Comparison of ENCODE assay signal across 8 mouse cellular contexts in the genomic region with DNA sequence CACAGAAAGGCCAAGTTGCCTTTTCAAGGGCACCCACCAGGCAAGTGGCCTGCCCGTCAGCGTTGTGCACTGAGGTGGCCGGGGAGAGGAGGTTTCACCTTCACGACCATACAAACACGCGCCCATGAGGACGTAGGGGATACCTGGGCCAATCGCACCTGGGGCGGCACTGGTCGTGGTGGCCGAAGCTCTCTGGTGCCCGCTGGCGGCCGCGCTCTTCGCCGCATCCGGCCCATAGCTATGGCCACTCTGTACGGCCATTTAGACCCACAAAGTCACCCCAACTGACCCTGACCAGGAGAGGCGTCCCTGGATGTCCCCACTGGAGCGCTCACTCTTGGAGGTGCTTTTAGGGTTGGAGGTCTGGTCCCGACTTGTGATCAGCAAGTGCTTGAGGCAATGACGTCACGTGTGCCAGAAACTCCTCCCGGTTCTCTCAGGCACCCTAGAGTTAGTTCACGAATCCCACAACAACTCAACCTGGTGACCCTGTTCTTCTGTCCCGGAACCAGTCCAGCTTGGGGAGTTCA. TPM values are rescaled to one million over a fixed set of nuclear protein-coding genes. Genes with fewer than 3 reads are reported as not detected.
A peak's percentile ranks its signal among the peaks of the same experiment; 100 is the strongest.
DNase-seq lines count a peak whose midpoint lies in the region; ATAC-seq and TF ChIP-seq lines count a peak whose summit lies in the region.

No protein-coding gene starts in this region.

- H3K4me3 ChIP-seq in embryonic facial prominence, embryonic 14.5 days (ENCODE audit: low read depth, low read length) = peak overlapping the region; percentile 46
- peak overlapping the region; percentile 49 for H3K4me3 ChIP-seq in limb, embryonic 10.5 days

- peak overlapping the region; percentile 95 for H3K4me2 ChIP-seq in embryonic facial prominence, embryonic 14.5 days (ENCODE audit: low read depth, low read length)

- peak; percentile 47 for DNase-seq in brain, embryonic 14.5 days (ENCODE audit: low read depth)
- no peak for DNase-seq in embryonic facial prominence, embryonic 14.5 days (ENCODE audit: low spot score)
- peak; percentile 55 for DNase-seq in heart, adult 8-10 months (ENCODE audit: low spot score)
- DNase-seq in kidney, adult 18-20 months = peak; percentile 86
- peak; percentile 79 for DNase-seq in limb, embryonic 10.5 days (ENCODE audit: low spot score)
- peak; percentile 30 for DNase-seq in mesoderm, embryonic 11.5 days (ENCODE audit: low read depth, low spot score)
- peak; percentile 49 for DNase-seq in right cerebral cortex, postnatal 4 days
- no peak for DNase-seq in adipocyte (ENCODE audit: low spot score)

- under 1% methylated on average over 19 of the region's 27 CpGs for WGBS in embryonic facial prominence, embryonic 14.5 days
- WGBS in limb, embryonic 10.5 days = 2% methylated on average over 27 of the region's 27 CpGs

- peak; percentile 55 for TF ChIP-seq CTCF in brain, embryonic 14.5 days (IDR thresholded peaks at IDR 0.05; ENCODE audit: borderline replicate concordance, extremely low read depth, insufficient read depth, insufficient read length)

- H3K27ac ChIP-seq in embryonic facial prominence, embryonic 14.5 days (replicated peaks; ENCODE audit: low read depth, low read length) = no peak overlapping the region; the same call in 1 of the 2 replicates
- H3K27ac ChIP-seq in limb, embryonic 10.5 days = peak overlapping the region; percentile 65

- 0 out of 2 replicates have a peak, but pooled peaks cover 3% of the 10 kb centered on the region for H3K9me3 ChIP-seq in embryonic facial prominence, embryonic 14.5 days (ENCODE audit: control insufficient read depth, low read length)
- H3K9me3 ChIP-seq in limb, embryonic 10.5 days (replicated peaks) = no peaks in the 10 kb centered on the region

- H3K4me1 ChIP-seq in embryonic facial prominence, embryonic 14.5 days (ENCODE audit: control insufficient read depth, insufficient read depth, low read length) = no peaks in the 10 kb centered on the region
- H3K4me1 ChIP-seq in limb, embryonic 10.5 days = peaks cover 17% of the 10 kb centered on the region

- H3K36me3 ChIP-seq in embryonic facial prominence, embryonic 14.5 days (ENCODE audit: control insufficient read depth, insufficient read depth, low read length) = peaks cover 33% of the 10 kb centered on the region
- H3K36me3 ChIP-seq in limb, embryonic 10.5 days = peaks cover 43% of the 10 kb centered on the region

- ATAC-seq in embryonic facial prominence, embryonic 14.5 days (ENCODE audit: low read depth) = peak; percentile 73

- H3K27me3 ChIP-seq in embryonic facial prominence, embryonic 14.5 days (replicated peaks; ENCODE audit: control insufficient read depth, insufficient read depth, low read length) = no peaks in the 10 kb centered on the region
- H3K27me3 ChIP-seq in limb, embryonic 10.5 days (ENCODE audit: low read depth, poor library complexity, severe bottlenecking) = no peaks in the 10 kb centered on the region

- no peak for TF ChIP-seq POLR2A in brain, embryonic 14.5 days (IDR thresholded peaks at IDR 0.05; ENCODE audit: borderline replicate concordance, extremely low read depth, insufficient read depth, insufficient read length, poor library complexity, severe bottlenecking)

- peak overlapping the region; percentile 62 for H3K9ac ChIP-seq in embryonic facial prominence, embryonic 14.5 days (ENCODE audit: low read depth, low read length)

RNA-seq across cellular contexts. Expression of gene 1810055G02Rik, which starts 11.3 kb away (rescaled TPM):
- polyA plus RNA-seq in brain, embryonic 14.5 days (2012; rRNA removed) = 48.5 and 50.3 TPM in 2 replicates
- polyA plus RNA-seq in embryonic facial prominence, embryonic 14.5 days (2014; fragmentation: Nextera tagmentation; extraction: Ambion mirVana) = 59.2 and 61.4 TPM in 2 replicates
- 1 to 10 TPM; 5.5 to 8.2 (median 6.5) TPM for total RNA-seq in heart, adult 8-10 months (2022)
- 43.8 and 47.2 TPM in 2 replicates for polyA plus RNA-seq in limb, embryonic 10.5 days (2016; fragmentation: Nextera tagmentation; extraction: Ambion mirVana)

RNA-seq across cellular contexts. Expression of gene Lrp5, which starts 33.1 kb away (rescaled TPM):
- 4.8 and 10.7 TPM in 2 replicates for polyA plus RNA-seq in brain, embryonic 14.5 days (2012; rRNA removed)
- 10.1 and 10.6 TPM in 2 replicates for polyA plus RNA-seq in embryonic facial prominence, embryonic 14.5 days (2014; fragmentation: Nextera tagmentation; extraction: Ambion mirVana)
- 10 to 100 TPM; 48.9 to 52.9 (median 50.7) TPM for total RNA-seq in heart, adult 8-10 months (2022)
- polyA plus RNA-seq in limb, embryonic 10.5 days (2016; fragmentation: Nextera tagmentation; extraction: Ambion mirVana) = 6.6 and 8.2 TPM in 2 replicates

RNA-seq across cellular contexts. Expression of gene Kmt5b, which starts 47.8 kb away (rescaled TPM):
- 46.7 and 62.8 TPM in 2 replicates for polyA plus RNA-seq in brain, embryonic 14.5 days (2012; rRNA removed)
- polyA plus RNA-seq in embryonic facial prominence, embryonic 14.5 days (2014; fragmentation: Nextera tagmentation; extraction: Ambion mirVana) = 25.6 and 26.3 TPM in 2 replicates
- 10 to 100 TPM; 23.7 to 29.4 (median 28.2) TPM for total RNA-seq in heart, adult 8-10 months (2022)
- polyA plus RNA-seq in limb, embryonic 10.5 days (2016; fragmentation: Nextera tagmentation; extraction: Ambion mirVana) = 21.4 and 29.2 TPM in 2 replicates

Comparison
In these comparisons a context has a peak if more than half of its experiments do, and no peak if none do; other contexts are left out.
1. DNase-seq: peak in brain, embryonic 14.5 days (single experiment), heart, adult 8-10 months (single experiment), kidney, adult 18-20 months (single experiment), limb, embryonic 10.5 days (single experiment), mesoderm, embryonic 11.5 days (single experiment) and right cerebral cortex, postnatal 4 days (single experiment); none in embryonic facial prominence, embryonic 14.5 days (single experiment) and adipocyte (single experiment).